Mouse (Mus musculus): Measurements from ENCODE around the gene Gfpt2.

Gfpt2 gene

DNA sequence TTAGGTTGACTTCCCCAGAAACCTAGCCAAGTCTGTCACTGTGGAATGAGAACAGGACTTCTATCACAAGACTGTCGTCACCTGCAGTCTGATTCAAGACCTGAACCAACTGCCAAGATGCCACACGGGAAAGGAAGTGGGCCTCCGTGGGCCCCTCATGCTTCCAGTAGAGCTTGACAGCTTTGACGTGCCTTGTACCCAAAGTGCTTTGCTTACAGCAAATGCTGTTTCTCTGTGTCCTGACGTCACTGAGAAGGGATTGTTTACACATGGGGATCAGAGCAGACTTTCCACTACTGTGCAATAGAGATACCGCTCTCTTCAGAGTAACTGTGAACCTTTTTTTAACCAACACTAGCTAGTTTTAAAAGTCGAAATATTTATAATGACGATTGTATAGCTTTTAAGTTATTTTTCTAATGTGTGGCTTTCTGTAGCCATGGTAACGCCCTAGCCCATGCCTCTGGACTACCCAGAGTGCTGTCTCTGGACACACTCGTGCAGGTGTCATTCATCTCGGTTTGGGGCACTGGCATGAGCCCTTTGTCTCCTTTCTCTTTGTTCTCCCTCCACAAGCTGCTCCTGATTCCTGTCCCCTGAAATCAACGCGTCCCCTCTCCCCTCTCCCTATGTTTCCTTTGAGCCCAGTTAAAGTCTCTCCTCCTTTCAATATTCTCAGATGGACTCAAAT lies 43.9 kb downstream of the Gfpt2 start:
- DNase-seq (ENCODE audit: low read depth, low spot score): no peak

DNA sequence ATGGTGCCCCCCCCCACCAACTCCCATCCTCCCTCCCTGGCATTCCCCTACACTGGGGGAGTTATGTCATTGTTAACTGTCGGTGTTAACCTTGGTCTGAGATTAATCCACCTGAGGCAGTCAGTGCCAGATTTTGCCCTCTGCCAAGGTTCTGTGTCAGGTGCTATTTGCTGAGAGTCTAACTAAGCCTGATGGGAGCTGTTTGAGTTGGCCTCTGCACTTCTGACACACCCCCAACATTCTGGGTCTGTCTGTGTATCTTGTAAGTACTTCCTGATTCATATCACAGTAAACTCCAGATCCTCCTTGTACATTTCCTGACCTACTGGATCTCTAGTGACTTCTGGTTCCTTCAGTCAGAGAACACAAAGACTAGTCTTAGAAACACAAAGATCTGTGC lies 46.7 kb downstream of the Gfpt2 start:
- no peak for DNase-seq (ENCODE audit: low read depth, low spot score)

DNA sequence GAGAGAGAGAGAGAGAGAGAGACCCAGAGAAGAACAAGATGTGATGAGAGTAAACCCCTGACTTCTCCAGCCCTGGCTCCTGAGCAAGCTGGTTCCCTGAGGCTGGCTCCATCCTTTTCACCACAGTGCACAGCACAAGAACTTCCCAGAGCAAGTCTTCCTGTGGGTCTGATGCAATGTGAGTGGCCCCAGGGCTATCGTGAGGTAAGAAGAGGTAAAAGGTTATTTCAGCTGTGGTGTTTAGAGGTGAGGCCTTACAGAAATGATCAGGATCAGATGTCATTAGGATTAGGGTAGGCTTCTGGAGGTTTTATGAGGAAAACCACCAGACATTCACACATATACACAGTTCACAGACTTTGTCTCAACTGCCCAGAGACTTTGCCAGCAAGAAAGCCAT lies 47.9 kb downstream of the Gfpt2 start:
- no peak for DNase-seq (ENCODE audit: low read depth, low spot score)

GRCm38 (mm10) chr11:49842718-49843117 lies 48.7 kb downstream of the Gfpt2 start:
- no peak for DNase-seq (ENCODE audit: low read depth, low spot score)

GRCm38 (mm10) chr11:49844311-49844710 lies 50.3 kb downstream of the Gfpt2 start:
- no peak for DNase-seq (ENCODE audit: low read depth, low spot score)

- DNase-seq (ENCODE audit: low read depth, low spot score): peak; percentile 35
Measured at GRCm38 (mm10) chr11:49844969-49845368, 51.0 kb downstream of the Gfpt2 start.

DNA sequence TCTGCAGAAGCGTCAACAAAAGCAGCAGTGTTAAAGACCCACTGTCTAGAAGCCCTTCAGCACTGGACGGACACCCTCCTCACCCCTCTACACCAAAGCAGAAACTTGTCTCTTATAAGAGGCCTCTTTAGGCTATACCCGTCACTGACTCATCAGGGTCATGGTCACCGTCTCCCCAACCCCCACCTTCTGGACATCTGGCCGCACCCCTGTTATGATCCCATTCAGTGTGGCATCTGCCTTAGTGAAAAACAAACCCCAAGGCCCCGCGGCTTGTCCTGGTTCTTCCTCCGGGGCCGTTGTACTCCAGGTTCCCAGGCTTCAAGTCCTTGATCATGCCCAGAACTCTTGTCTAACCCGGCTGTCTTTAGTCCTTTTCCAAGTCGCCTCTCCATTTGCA lies 52.0 kb downstream of the Gfpt2 start:
- no peak for DNase-seq (ENCODE audit: low read depth, low spot score)

DNA sequence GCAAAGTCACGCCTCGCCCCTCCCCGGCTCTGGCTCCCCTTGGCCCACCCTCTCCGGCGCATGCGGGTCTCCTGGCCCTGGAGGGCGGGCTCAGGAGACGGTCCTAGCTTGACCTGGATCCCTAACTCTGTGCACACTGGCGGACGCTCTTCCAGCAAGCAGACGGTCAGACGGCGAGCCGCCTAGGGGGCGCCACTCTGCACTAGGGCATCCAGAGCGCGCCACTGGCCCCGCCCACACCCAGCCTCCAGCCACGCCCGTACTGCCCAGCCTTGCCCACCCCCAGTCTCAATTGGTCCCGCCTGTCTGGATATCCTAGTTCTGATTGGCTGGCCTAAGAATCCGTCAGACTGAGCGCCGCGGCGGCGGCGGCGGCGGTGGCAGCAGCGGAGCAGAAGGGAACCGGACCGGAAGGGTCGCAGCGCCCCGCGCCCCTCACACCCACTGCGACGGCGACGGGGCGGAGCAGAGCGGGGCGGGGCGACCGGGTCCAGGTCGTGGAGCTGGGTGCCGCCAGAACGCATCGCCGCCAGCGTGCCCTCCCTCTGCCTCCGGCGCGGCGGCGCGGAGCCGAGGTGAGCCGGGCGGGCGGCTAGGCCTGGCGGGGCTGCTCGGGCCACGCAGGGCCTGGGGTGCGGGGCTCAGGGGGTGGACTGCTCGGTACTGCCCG lies 52.6 kb downstream of the Gfpt2 start, which contains the start of gene Mapk9:
Gene Mapk9 (plus strand): TSS at position 351 of the 670 bp plus-strand sequence.
- peak; percentile 95 for DNase-seq (ENCODE audit: low read depth, low spot score)

DNA sequence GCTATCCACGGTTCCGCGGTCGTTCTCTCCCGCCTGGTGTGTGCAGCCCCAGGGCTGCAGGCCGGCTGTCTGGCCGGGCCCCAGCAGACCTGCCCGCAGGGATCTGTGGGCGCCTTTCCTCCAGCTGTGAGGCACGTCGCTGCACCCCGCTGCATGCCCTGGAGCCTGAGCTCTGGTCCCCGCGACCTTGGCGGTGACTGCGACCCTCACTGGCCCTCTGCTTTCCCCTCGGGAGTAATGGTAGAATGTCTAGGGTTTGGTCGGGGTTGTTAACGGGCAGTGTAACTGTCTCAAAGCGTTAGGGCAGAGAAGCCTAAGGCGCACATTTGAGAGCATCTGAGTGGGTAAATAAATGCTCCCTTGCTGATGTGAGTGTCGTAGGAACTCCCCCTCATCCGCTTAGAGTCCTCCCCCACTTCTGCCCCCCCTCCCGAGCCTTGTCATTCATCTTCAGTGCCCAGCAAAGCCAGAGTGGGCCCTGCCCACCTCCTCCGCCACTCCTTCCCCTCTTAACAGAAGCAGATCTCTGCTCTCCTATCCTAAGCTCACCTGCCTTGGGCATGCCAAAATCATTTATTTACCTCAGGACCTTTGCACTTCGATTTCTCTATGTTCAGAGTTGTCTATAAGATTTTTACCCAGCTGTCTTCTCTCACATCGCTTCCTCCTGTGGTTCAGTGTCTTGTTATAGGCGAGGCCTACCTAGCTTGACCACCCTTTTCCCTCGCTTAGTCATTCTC lies 53.3 kb downstream of the Gfpt2 start:
- no peak for DNase-seq (ENCODE audit: low read depth, low spot score)

DNA sequence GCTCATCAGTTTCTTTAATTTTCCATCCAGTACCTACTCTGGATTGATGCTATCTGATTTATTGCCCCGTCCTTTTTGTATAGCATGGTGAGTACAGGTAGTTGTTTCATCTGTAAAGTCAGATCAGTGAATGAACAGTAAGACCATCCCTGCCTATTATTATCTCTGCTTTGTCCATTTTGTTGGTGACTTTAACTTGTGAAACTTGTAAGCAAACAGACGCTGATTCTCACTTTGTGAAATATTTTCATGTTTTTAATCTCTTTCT lies 53.8 kb downstream of the Gfpt2 start:
- DNase-seq (ENCODE audit: low read depth, low spot score): no peak

GRCm38 (mm10) chr11:49848080-49848815 lies 54.3 kb downstream of the Gfpt2 start:
- no peak for DNase-seq (ENCODE audit: low read depth, low spot score)

DNA sequence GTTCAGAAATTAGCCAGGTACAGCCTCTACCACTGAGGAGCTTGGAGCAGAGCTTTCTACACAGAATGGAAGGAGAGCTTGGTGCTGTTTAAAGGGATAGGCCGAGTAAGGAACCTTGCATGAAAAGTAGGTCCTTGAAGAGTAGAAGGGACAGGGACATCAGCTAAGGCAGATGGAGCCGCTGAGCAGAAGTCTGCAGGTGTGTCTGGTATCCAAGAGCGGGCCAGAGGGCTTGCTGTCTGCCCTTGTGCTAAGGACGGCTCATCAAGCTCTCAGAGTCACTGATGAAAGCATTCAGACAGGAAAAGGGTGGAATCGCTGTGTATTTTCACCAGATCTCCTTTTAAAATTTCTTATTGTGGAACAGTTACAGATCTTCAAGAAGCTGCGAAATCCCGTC lies 56.4 kb downstream of the Gfpt2 start:
- no peak for DNase-seq (ENCODE audit: low read depth, low spot score)

DNA sequence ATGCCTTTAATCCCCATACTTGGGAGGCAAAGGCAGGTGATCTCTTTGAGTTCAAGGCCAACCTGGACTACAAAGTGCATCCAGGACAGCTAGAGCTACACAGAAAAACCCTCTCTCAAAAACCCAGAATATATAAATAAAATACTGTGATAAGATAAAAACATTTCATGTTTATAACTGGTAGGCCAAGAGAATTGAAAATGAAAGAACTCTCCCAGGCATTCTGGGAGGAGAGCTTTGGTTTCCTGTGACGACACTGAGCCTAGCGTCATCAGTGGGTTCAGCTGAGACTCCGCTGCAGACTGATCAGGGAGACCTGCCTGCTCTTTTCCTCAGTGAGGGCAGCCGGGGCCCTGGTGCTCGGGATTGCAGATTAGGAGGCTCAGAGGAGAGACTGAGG lies 61.2 kb downstream of the Gfpt2 start:
- no peak for DNase-seq (ENCODE audit: low read depth, low spot score)

GRCm38 (mm10) chr11:49861139-49861538 lies 67.2 kb downstream of the Gfpt2 start:
- DNase-seq (ENCODE audit: low read depth, low spot score): no peak

DNA sequence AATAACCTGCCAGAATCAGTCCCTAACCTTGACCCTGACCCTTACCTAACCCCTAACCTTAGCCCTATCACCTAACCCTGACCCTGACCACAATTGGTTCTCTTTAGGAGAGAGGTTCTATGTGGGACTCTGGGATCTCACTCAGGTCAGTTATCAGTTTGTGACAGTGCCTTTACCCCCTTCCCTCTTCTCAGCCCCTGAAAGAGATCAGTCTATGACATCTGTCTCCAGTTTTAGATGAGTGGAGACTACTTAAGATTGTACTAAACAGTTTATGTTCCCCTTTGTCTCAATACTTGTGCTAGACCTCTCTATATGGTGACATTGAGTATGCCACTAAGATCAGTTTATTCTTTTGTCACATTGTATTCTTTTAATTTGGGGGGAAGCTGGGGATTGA lies 69.9 kb downstream of the Gfpt2 start:
- DNase-seq (ENCODE audit: low read depth, low spot score): no peak

GRCm38 (mm10) chr11:49867320-49867719 lies 73.3 kb downstream of the Gfpt2 start:
- DNase-seq (ENCODE audit: low read depth, low spot score): no peak

DNA sequence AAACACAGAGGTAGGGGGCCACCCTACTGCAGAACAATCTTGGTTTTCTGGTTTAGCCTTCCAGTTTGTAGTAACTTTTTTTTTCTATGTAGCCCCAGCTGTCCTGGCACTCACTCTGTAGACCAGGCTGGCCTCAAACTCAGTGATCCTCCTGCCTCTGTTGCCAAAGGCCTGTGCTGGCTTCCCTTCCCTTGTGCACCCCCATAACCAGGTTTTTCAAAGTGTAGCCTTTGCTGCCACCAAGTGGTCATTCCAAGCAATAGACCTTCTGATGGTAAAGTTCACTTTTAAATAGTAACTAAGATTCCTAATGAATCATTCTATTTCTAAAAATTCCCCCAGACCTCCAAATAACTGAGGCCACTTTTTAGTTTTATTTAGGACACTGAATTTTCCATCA lies 75.8 kb downstream of the Gfpt2 start:
- no peak for DNase-seq (ENCODE audit: low read depth, low spot score)

- peak; percentile 48 for DNase-seq (ENCODE audit: low read depth, low spot score)
Measured at GRCm38 (mm10) chr11:49871914-49872313, 77.9 kb downstream of the Gfpt2 start.

GRCm38 (mm10) chr11:49872779-49873178 lies 78.8 kb downstream of the Gfpt2 start:
- DNase-seq (ENCODE audit: low read depth, low spot score): no peak

DNA sequence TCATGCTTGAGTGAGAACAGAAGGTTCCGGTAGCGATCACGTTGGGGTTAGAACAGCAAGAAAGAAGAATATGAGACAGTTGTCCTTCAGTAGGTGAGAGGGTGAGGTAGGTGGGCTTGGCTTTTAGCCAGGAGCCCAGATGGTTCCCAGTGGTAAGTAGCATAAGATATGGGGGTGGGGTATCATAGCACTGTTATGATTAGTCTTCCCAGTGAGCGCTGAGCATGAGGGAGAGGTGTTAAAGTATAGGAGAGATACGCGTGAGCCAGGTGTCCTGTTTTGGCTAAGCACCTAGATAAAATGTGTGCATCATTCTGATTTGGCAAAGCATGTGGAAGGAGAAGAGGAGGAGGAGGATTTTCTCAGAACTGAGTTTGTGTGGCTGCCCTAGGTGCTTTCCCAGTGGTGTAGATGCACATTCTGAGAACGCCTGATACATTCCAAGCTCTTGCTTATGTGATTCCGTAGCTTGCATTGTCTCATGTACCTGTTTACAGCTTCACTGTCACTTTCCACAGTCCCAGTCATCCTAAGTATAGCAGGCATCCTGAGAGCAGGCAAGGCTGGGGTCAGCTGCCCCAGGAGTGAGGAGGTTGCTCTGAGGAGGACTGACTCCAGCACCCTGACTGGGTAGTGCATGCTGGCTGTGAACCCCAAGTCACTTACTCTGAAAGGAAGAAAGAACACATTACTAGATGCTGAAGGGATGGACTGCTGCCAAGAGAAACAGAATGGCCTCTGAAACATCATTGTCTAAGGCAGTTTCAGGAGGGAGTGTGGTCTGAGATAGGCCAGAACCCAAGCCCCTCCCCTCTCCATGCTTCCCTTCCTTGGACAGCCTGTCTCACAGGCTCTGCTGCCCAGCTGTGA lies 83.2 kb downstream of the Gfpt2 start:
- DNase-seq (ENCODE audit: low read depth, low spot score): no peak

DNA sequence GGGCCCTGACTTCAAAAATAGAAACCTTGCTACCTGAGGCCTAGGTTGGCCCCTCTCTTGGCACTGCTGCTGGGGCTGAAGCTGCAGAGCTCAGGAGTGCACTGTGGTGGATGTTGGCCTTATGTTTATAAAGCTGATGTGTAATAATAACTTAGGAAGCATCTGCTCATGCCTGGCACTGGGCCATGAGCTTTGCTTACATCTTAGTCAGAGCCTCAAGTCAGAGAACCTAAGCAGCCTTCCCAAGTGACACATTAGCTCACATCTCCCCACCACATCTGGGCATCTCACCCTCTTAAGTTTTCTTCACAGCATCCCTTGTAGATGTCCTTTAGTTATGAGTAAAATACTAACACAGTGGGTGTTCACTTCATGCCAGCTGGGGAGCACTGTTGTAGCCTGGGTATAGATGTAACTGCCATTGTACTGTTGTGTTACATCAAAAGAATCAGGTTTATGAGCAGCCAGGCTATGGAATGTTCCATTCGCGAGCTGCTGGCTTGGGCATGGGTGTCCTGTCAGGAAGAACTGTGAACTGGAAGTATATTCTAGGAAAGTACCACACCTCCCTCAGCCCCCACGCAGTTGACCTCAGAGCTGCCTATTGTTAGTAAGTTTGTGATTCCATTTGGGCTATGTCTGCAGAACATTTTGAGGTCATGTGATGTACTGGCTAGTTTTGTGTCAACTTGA lies 86.1 kb downstream of the Gfpt2 start:
- DNase-seq (ENCODE audit: low read depth, low spot score): no peak
